Mouse (Mus musculus) CD4-positive, CD25-positive, alpha-beta regulatory T cell (primary cell): ENCODE data around the gene Usp2. TPM values are rescaled to one million over a fixed set of nuclear protein-coding genes. Genes with fewer than 3 reads are reported as not detected.

Experiments
- polyA plus RNA-seq: library from polyadenylated mRNA; unstranded; fragments of 100-300 nt; shearing (Covaris generic); gene quantifications from one replicate; pipeline ENCODE4 v1.2.1, GENCODE M21; 2017

Usp2 gene
- 5.4 TPM for polyA plus RNA-seq

GRCm38 (mm10) chr9:44066785-44067225 lies at the start of gene Usp2:
Usp2 (plus strand) TSS chr9:44067021.

DNA sequence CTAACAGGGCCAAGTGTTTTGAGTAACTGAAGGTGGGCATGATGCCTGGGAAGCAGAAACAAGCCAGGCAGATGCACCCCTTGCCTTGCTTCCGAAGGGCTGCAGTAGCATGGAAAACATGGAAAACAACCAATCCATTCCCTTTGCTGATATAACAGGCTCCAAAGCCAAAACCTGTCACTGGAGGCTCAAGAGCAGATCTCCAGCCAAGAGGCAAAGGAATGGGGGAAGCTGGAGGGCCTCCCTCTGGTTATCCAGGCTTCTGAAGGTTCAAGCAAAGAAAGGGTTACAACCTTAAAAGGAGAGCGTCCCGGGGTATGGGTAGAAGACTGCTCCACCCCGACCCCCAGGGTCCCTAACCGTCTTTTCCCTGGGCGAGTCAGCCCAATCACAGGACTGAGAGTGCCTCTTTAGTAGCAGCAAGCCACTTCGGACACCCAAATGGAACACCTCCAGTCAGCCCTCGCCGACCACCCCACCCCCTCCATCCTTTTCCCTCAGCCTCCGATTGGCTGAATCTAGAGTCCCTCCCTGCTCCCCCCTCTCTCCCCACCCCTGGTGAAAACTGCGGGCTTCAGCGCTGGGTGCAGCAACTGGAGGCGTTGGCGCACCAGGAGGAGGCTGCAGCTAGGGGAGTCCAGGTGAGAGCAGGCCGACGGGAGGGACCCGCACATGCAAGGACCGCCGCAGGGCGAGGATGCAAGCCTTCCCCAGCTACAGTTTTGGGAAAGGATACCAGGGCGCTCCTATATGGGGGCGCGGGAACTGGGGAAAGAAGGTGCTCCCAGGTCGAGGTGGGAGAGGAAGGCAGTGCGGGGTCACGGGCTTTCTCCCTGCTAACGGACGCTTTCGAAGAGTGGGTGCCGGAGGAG lies 23.7 kb upstream of the Usp2 start, which contains the start of gene Thy1:
Gene Thy1, plus strand, starts transcription at position 549 of the 872 bp plus-strand sequence.

DNA sequence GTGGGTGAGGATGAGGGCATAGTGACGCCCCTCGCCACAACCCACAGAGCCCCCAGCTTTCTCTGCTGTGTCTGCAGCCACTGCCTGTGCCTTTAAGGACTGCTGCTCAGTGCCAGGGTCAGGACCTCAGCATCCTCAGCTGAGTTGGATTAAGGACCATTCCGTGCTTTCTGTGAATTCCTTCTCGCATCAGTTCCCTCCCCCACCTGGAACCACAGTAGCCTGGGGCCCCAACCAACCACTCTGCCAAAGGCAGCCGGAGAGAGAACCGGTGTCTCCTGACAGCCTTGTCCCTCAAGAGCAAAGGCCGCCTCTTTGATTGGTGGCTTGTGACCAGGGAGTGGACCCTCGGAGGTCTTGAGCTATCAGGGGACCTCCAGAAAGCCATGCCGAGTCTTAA lies 34.7 kb downstream of the Usp2 start, which contains the start of gene Mfrp:
Gene Mfrp, plus strand, starts transcription at position 240 of the 400 bp plus-strand sequence.

GRCm38 (mm10) chr9:44107110-44107509 lies 40.3 kb downstream of the Usp2 start, which contains the start of gene C1qtnf5:
C1qtnf5 (plus strand) TSS chr9:44107245.

GRCm38 (mm10) chr9:44113105-44113789 lies 46.4 kb downstream of the Usp2 start, which contains the start of the genes Gm49380 and Rnf26:
Gm49380 (minus strand) TSS chr9:44113500.
Rnf26 (minus strand) TSS chr9:44113517.

GRCm38 (mm10) chr9:44134101-44134850 lies 67.5 kb downstream of the Usp2 start, which contains the start of gene Mcam:
Mcam (plus strand) TSS chr9:44134469.

Other genes with a start within 250 kb of the Usp2 start
- 116 TPM for gene Thy1, start 23.6 kb upstream of the Usp2 start, polyA plus RNA-seq
- gene Mfrp, start 34.7 kb downstream of the Usp2 start, polyA plus RNA-seq: not detected
- gene C1qtnf5, start 40.2 kb downstream of the Usp2 start, polyA plus RNA-seq: not detected
- 0.08 TPM for gene Gm49380, start 46.5 kb downstream of the Usp2 start, polyA plus RNA-seq
- 30.0 TPM for gene Rnf26, start 46.5 kb downstream of the Usp2 start, polyA plus RNA-seq
- 0.35 TPM for gene Mcam, start 67.4 kb downstream of the Usp2 start, polyA plus RNA-seq
- gene Cbl, start 167.0 kb downstream of the Usp2 start, polyA plus RNA-seq: 47.6 TPM
- not detected for gene Ccdc153, start 173.7 kb downstream of the Usp2 start, polyA plus RNA-seq
- not detected for gene Pdzd3, start 184.4 kb downstream of the Usp2 start, polyA plus RNA-seq
- gene Nlrx1, start 201.6 kb downstream of the Usp2 start, polyA plus RNA-seq: 11.3 TPM
- gene Abcg4, start 221.6 kb downstream of the Usp2 start, polyA plus RNA-seq: not detected
- 27.3 TPM for gene Hinfp, start 238.7 kb downstream of the Usp2 start, polyA plus RNA-seq